Mouse (Mus musculus): ENCODE measurements around the gene Prkab2. TPM values are rescaled to one million over a fixed set of nuclear protein-coding genes. Genes with fewer than 3 reads are reported as not detected.
A peak's percentile ranks its signal among the peaks of the same experiment; 100 is the strongest.

Gene Prkab2
- total RNA-seq, 2 experiments from 2014 or later = 27.9 to 30.6 TPM

DNA sequence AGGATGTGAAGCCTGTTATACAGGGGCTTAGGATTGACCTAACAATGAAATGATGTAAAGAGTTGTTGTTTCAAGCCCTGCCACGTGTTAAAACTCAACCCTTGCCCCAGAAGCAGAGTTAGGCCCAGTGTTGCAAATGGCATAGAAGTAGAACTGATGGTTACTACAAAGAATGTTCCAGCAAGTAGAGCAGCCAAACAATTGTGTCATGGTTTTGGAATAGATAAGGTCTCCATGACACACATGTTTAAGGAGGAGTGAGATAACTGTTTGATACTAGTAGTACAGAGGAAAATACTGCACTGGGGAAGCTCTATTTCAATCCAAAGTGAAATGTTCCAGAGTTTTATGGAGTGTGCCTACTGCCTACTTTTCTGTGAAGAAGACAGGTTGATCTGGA, 9.5 kb upstream of the Prkab2 start:
- DNase-seq (ENCODE audit: low spot score in 2 of 2) = no peak
- intact Hi-C loops (cut with DNase I) = no loop called here

- intact Hi-C loops (cut with DNase I) = no loop called here
- DNase-seq (ENCODE audit: low spot score in 2 of 2) = no peak
These were observed 9.0 kb upstream of the Prkab2 start for GRCm38 (mm10) chr3:97649022-97649421.

GRCm38 (mm10) chr3:97649469-97649868, 8.5 kb upstream of the Prkab2 start:
- intact Hi-C loops (cut with DNase I) = no loop called here
- DNase-seq (ENCODE audit: low spot score in 2 of 2) = no peak

DNA sequence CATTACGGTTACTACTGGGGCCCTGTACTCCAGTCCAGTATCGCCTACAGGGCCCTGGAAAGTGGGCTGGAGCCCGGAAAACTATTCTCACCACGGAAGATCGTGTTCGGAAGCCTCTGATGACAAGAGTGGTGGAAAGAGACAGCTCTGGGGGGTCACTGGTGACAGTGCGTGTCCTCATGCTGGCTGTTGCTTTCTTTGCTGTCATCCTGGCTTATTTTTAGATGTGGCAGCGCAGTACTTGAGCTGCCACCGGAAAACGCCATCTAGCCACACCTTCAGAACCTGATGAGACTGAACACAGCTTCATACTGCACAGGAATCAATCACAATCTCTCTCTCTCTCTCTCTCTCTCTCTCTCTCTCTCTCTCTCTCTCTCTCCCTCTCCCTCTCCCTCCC, 6.4 kb upstream of the Prkab2 start:
- intact Hi-C loops (cut with DNase I) = no loop called here
- no peak for DNase-seq (ENCODE audit: low spot score in 2 of 2)

DNA sequence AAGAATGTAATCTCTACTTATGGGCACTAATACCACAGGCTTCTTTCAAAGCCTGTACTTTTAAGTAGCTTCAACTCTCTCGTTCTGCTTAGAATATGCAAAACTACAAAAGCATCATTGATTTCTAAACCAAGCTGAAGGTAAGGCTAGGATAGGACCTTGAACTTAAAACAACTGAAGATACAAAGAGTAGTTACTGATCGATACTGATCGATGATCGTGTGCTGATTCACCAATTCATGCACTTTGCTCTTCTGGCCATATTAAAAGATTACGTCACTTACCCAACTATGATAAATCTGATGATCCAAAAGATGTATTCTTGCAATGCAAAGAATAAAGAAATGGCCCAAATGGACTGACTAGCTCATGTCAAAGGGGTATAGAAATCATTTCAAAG, 4.2 kb upstream of the Prkab2 start:
- intact Hi-C loops (cut with DNase I) = no loop called here

GRCm38 (mm10) chr3:97654901-97655300, 3.1 kb upstream of the Prkab2 start:
- intact Hi-C loops (cut with DNase I) = no loop called here
- DNase-seq (ENCODE audit: low spot score in 2 of 2) = no peak

More for the DNA sequence above, 4.2 kb upstream of the Prkab2 start:
- DNase-seq (ENCODE audit: low spot score in 2 of 2) = no peak

- intact Hi-C loops (cut with DNase I) = loop anchor here (1.0 kb wide), 1 partner anchor 48 kb away; the partner anchor contains the start of gene Chd1l
- DNase-seq (ENCODE audit: low spot score in 2 of 2) = peak in 1 of 2 experiments; percentile 22
These were observed 617 bp downstream of the Prkab2 start for GRCm38 (mm10) chr3:97658426-97659193.

GRCm38 (mm10) chr3:97659746-97660145, 1.8 kb downstream of the Prkab2 start:
- intact Hi-C loops (cut with DNase I) = no loop called here
- peak in 1 of 2 experiments; percentile 52 for DNase-seq (ENCODE audit: low spot score in 2 of 2)

- intact Hi-C loops (cut with DNase I) = no loop called here
- DNase-seq (ENCODE audit: low spot score in 2 of 2) = no peak
These were observed 3.2 kb downstream of the Prkab2 start for GRCm38 (mm10) chr3:97661206-97661605.

GRCm38 (mm10) chr3:97665525-97665924, 7.5 kb downstream of the Prkab2 start:
- DNase-seq (ENCODE audit: low spot score in 2 of 2) = no peak
- intact Hi-C loops (cut with DNase I) = no loop called here

DNA sequence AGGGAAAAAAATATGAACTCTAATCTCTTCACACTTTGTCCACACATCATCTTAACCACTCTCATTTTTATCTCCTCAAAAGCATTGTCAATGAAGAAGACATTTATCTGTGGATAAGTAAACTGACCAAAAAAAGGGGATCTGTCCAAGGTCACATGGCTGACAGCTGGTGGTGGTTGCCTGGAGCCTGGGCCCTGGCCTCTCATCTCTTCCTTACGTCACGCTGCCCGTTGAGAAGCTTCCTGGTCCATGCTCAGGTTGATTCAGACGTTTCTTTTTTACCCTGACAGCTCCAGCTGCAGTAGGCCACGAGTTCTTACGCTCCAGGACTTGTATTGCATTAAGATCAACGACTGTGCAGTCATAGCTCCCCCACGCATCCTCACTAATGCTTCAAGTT, 8.2 kb downstream of the Prkab2 start:
- intact Hi-C loops (cut with DNase I) = no loop called here
- no peak for DNase-seq (ENCODE audit: low spot score in 2 of 2)

DNA sequence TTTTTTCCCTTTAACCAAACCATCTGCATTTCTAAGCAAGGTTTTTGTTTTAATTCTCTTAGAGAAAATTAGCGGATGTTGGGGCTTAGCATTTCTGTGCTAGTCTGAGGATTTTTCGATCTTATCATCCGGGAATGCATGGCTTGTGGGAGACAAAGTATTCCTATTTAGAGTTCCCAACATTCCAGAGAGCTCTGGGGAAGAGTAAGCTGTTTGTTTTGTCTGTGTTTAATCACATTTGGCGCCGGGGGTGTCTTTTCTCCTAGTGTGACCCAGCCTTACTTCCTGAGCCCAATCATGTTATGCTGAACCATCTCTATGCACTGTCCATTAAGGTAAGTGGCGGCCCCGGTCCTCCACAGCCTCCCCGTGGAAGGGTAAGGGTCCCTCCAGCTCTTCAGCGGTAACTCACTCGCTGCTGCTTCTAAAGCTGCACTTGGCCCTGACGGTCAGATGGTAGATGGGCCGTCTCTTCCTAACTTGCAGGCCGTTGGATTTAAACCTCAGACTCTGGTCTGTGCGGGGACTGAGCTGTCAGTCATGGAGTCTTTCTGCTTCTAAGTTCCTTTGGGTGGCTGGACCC, 9.2 kb downstream of the Prkab2 start:
- no peak for DNase-seq (ENCODE audit: low spot score in 2 of 2)
- intact Hi-C loops (cut with DNase I) = no loop called here

GRCm38 (mm10) chr3:97674644-97675110, 16.7 kb downstream of the Prkab2 start, which contains the start of gene Gm17651:
Gm17651 (minus strand) TSS chr3:97674694.
- no peak for DNase-seq (ENCODE audit: low spot score in 2 of 2)
- intact Hi-C loops (cut with DNase I) = no loop called here

DNA sequence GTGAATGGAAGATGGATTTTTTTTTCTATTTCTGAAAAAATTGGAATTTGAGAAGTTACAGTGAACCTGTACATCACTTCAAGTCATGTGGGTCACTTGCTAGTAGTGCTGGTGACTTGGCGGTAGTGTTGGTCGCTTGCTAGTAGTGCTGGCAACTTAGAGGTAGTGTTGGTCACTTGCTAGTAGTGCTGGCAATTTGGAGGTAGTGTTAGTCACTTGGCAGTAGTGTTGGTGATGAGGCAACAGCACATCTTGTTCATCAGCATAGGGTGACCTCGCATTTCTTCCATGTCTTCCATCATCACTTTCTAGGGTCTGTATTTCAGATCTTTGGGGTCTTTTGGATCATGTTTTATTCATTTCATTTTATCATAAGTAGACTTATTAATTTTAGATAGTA, 18.1 kb downstream of the Prkab2 start:
- intact Hi-C loops (cut with DNase I) = no loop called here
- no peak for DNase-seq (ENCODE audit: low spot score in 2 of 2)

- intact Hi-C loops (cut with DNase I) = no loop called here
- DNase-seq (ENCODE audit: low spot score in 2 of 2) = no peak
These were observed 20.4 kb downstream of the Prkab2 start for GRCm38 (mm10) chr3:97678416-97678815.

DNA sequence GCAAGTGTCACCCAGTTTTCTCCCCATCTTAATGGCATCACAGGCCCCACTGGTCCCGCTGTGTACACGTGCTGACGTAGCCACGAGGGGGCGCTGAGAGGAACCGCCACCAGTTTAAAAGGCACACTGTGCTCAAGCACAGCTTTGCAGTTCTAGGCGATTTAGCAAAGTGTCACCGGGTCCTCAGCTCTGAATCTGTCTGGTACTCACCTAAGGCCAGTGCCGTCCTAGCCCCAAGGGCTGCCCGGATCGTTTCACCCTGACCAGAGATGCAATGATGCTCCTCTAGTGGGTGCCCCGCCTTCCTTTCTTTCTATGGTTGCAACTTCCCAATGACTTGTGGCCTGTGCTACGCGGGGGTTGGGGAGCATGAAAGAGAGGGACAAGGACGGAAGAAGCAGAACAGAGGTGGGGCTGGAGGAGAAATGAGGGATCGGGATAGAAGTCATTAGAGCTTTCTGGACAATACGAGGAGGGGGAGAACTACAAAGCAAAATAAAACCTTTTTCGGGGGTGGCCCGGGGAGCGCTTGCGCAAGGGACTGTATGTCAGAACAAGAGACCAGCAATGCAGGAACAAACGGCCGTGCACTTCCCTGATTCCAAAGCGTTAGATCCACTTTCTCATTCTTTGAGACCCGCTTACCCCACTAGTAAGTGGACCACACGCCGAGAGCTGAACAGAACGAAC, 22.8 kb downstream of the Prkab2 start:
- peak; percentile 74 to 80 for DNase-seq (ENCODE audit: low spot score in 2 of 2)
- intact Hi-C loops (cut with DNase I) = loop anchor here (2.0 to 5.0 kb wide), 2 partner anchors 198 to 547 kb away; no protein-coding TSS in a partner anchor

GRCm38 (mm10) chr3:97681321-97682158, 23.5 kb downstream of the Prkab2 start:
- intact Hi-C loops (cut with DNase I) = loop anchor here (2.0 to 5.0 kb wide), 2 partner anchors 197 to 546 kb away; no protein-coding TSS in a partner anchor
- DNase-seq (ENCODE audit: low spot score in 2 of 2) = peak; percentile 72 to 85

DNA sequence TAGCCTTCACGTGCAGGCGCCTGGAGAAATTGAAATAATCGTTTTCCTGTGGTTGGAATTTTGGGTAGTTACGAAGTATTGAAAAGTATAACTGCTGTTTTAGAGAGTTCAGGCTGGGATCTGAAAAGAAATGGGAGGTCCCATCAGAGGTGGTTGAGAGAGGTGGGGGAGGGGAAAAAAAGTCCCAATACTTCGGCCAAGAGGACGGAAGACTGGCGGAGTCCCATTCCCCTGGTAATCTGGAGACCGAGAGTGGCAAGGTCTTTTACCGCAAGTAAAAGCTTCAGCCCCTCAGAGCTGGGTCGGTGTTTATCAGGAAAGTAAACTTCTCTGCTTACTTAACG, 24.1 kb downstream of the Prkab2 start:
- no peak for DNase-seq (ENCODE audit: low spot score in 2 of 2)
- intact Hi-C loops (cut with DNase I) = loop anchor here (5.0 kb wide), 1 partner anchor 545 kb away; no protein-coding TSS in a partner anchor

DNA sequence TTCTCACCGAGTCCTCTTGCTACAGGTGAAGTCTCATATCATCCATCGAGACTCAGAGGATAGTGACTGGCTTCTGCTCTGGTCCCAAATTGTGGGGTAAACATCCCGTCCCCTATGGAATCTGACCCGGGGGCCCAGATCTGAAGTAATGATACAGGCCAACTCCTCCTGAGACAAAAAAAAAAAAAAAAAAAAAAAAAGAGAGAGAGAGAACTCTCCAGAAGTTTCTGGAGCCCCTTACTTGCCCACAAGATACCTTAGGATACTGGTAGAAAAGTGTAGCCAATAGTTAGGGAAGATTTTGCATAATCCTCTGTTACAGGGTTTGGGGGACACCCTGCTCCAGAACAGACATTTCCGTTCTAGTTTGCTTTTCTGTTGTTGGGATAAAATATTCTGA, 24.6 kb downstream of the Prkab2 start:
- intact Hi-C loops (cut with DNase I) = loop anchor here (5.0 kb wide), 1 partner anchor 545 kb away; no protein-coding TSS in a partner anchor
- no peak for DNase-seq (ENCODE audit: low spot score in 2 of 2)
